Mouse (Mus musculus) gonadal fat pad, adult 2 months (tissue): ENCODE results near the gene Slc35a1. TPM values are rescaled to one million over a fixed set of nuclear protein-coding genes. Genes with fewer than 3 reads are reported as not detected.
A peak's percentile ranks its signal among the peaks of the same experiment; 100 is the strongest.

Experiments
- DNase-seq: peaks from one replicate; pipeline ENCODE4 v3.0.0-alpha.2; 2012; ENCODE audit warnings: low read depth
- polyA plus RNA-seq: library from polyadenylated mRNA; depleted of rRNA; stranded (reverse); fragments of >200 nt; gene quantifications from 2 replicates; pipeline ENCODE4 v1.2.3, GENCODE M21; 2012; rRNA removed

Gene Slc35a1
- polyA plus RNA-seq, 1 experiment, result 14.3 TPM

DNA sequence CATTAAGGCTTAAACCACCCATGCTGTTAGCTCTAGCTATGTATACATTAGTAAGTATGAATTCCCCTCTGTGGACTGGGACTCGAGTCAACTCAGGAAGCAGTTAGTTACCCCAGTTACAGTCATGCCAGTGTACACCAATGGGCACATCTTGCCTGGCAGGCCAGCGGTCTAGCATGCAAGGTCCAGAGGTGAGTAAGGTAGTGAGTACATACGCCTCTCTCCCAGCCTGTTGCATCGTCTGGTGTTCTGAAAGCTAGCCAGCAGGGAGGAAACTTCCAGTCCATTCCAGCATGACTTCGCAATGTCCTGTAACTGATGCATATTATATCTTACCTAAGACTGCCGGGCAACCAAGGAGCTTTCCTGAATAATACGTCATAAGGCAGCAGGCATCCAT, 34.1 kb downstream of the Slc35a1 start:
- DNase-seq, result no peak

- no peak for DNase-seq
Observed at GRCm38 (mm10) chr4:34644779-34645178, 42.5 kb downstream of the Slc35a1 start.

DNA sequence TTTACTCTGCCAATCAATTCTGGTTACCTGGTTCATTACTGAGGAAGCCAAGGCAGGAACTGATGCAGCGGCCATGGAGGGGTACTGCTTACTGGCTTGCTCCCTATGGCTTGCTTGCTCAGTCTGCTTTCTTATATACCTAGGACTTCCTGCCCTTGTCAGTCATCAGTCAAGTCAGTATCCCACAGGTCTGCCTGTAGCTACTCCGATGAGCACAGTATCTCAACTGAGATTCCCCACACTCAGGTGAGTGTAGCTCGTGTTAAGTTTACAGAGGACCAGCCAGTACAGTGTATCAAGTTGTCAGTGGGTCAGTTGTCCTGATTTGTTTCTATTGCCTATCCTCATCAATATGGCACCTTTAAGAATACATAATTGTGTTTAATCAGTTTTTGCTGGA, 46.5 kb downstream of the Slc35a1 start:
- no peak for DNase-seq

DNA sequence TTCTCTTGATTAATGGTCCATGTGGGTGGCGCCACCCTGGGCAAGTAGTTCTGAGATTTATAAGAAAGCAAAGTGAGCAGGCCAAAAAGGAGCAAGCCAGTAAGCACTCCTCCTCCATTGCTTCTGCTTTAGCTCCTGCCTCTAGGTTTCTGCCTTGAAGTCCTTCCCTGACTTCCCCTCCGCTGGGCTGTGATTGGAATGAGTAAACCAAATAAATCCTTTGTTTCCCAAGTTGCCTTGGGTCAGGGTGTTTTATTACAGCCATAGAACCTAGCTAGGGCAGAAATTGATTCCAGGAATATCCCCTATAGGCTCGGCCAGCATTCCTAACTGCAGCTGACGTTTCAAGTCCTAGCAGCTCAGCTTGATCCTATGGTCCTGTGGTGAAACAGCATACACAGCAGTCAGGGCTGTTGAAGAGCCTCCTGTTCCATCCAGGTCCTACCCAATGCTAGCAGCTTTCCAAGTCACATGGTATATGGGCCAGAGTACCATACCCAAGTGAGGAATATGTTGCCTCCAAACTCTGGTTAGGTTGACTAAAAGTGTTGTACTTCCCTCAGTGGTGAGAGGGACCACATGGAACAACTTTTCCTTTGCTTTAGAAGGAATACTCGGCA, 47.4 kb downstream of the Slc35a1 start:
- DNase-seq, result no peak

DNA sequence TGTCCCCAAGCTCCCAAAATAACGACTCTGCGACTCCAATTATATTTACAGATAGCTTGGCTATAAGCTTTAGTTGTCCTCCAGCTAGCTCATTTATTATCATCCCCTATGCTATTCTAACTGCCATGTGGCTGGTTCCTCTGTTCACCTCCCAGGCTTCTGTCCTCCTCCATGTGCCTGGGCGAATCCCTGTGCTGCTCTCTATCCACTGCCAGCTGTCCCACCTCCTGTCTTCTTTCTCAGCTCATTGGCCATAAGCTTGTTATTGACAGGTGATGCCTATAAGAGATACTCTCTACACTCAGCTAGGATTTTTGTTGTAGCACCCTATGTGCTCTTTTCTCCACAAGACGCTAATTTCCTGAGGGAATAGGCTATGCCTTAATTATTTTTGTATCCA, 49.4 kb downstream of the Slc35a1 start:
- DNase-seq, result no peak

DNA sequence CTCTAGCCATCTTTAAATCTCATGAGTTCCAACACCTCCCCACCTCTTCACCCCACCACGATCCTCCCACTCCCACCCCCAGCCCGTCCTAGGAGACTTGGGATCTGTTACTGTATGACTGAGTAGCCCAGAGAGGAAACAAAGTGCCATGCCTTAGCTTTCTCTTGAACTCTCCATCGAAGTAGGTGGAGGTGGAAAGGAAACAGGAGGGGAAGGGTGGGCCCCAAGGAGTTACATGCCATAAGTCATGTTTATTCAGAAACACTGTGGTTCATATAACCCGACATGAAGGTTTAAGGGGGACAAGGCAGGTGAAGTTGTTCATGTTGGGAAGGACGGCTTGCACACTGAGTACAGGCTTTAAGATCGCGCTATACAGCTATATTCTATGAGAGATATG, 49.9 kb downstream of the Slc35a1 start:
- DNase-seq, result no peak

GRCm38 (mm10) chr4:34636036-34636435, 51.2 kb downstream of the Slc35a1 start:
- no peak for DNase-seq

DNA sequence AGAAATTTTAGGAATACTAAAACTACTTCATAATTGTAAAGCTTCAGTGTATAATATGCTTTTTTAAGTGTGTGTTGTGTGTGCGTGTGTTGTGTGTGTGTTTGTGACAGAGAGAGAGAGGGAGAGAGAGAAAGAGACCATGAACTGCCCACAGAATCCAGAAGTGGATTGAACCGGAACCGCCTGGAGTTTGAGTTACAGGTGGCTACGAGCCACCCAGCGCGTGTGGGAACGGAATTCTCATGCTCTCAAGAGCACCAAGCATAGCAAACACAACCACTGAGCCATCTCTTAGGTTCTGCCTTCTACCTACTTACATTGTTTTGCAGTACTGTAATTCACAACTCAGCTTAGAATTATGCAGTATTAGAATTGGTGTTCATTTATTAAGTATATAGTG, 53.1 kb downstream of the Slc35a1 start:
- no peak for DNase-seq

- DNase-seq, result no peak
Observed at GRCm38 (mm10) chr4:34629956-34630355, 57.3 kb downstream of the Slc35a1 start.

GRCm38 (mm10) chr4:34626401-34626800, 60.8 kb downstream of the Slc35a1 start:
- no peak for DNase-seq

- no peak for DNase-seq
Observed at GRCm38 (mm10) chr4:34625556-34625955, 61.7 kb downstream of the Slc35a1 start.

DNA sequence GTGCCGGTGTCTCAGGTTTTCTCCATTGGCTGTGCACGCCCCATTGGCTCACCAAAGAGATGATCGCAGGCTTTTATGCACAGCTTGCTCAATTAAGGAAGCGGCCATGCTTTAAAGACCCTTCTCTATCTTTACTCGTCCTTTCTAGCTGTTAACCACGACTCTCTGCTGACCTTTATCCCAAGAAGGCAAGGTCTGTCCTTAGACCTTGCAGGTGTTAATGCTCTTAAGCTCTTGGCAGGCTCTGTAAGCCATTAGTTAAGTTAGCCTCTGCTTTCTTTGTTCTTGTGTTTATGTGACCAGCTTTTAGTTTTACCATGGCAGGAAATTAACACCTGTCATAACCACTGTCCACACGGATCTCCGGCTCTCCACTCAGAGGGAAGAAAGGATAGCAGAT, 71.1 kb downstream of the Slc35a1 start:
- peak; percentile 17 for DNase-seq

GRCm38 (mm10) chr4:34615303-34615702, 71.9 kb downstream of the Slc35a1 start:
- DNase-seq, result no peak

GRCm38 (mm10) chr4:34614630-34615094, 72.6 kb downstream of the Slc35a1 start, which contains the start of the genes Orc3 and Rars2:
Gene Orc3 (minus strand): TSS chr4:34614944.
Gene Rars2 (plus strand): TSS chr4:34614957.
- DNase-seq, result peak; percentile 41

- no peak for DNase-seq
Observed at GRCm38 (mm10) chr4:34613571-34614145, 73.6 kb downstream of the Slc35a1 start.

Other genes starting within 250 kb of the Slc35a1 start
- gene Akirin2, start 136.5 kb downstream of the Slc35a1 start, polyA plus RNA-seq, result 21.3 and 27.7 TPM in 2 replicates
- 17.5 and 20.8 TPM in 2 replicates for gene Orc3, start 72.5 kb downstream of the Slc35a1 start, polyA plus RNA-seq
- 12.1 and 14.5 TPM in 2 replicates for gene Rars2, start 72.5 kb downstream of the Slc35a1 start, polyA plus RNA-seq
- 0.80 and 1.8 TPM in 2 replicates for gene Cfap206, start 42.8 kb upstream of the Slc35a1 start, polyA plus RNA-seq
- gene Gm136, start 68.8 kb upstream of the Slc35a1 start, polyA plus RNA-seq, result 0.09 TPM in 1 of 2 replicates, not detected in the other
- gene Smim8, start 91.0 kb upstream of the Slc35a1 start, polyA plus RNA-seq, result 7.9 and 8.6 TPM in 2 replicates
- 2.6 and 3.5 TPM in 2 replicates for gene Zfp292, start 195.5 kb upstream of the Slc35a1 start, polyA plus RNA-seq
- not detected in 2 replicates for gene Cga, start 206.3 kb upstream of the Slc35a1 start, polyA plus RNA-seq